Mouse (Mus musculus) retina, embryonic 14.5 days (tissue): Measurements from ENCODE around the gene Rps6ka2.
"Not testable (repeated sequence)": the region's sequence is repeated elsewhere in the genome, so short reads cannot be mapped to it uniquely, and the experiment has no call there.

ENCODE experiments used
- DNase-seq: peaks from one replicate; pipeline ENCODE4 v3.0.0-alpha.2; 2015; ENCODE audit warnings: low spot score

Gene Rps6ka2

DNA sequence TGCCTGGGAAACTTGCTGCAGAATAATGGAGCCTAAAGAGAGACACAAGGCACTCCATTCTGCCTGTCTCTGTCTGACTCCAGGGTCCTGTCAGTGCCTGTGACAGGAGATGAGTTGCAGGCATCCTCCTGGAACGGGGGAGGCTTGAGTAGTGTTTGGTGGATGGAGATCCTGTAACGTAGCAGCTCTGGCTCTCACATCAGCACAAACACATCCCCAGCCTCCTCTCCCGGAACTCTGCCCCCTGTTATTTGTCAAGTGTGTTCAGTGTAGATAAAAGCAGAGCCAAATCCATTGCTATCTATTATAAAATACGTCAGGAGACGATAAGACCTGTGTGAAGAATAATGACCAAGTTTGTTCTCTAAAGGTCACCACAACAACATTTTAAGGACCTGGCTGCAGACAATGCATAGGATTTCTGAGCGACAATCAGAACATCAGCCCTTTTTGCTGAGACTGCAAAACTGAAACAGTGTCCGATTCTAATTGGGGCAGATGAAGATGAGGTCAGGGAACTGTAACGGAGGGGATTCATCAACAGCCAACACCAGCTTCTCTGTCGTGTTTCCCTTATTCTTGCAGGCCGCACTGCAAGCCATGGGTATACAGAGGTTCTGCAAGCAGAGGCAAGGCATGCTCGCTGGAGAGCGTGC, 99.4 kb downstream of the Rps6ka2 start:
- no peak for DNase-seq

DNA sequence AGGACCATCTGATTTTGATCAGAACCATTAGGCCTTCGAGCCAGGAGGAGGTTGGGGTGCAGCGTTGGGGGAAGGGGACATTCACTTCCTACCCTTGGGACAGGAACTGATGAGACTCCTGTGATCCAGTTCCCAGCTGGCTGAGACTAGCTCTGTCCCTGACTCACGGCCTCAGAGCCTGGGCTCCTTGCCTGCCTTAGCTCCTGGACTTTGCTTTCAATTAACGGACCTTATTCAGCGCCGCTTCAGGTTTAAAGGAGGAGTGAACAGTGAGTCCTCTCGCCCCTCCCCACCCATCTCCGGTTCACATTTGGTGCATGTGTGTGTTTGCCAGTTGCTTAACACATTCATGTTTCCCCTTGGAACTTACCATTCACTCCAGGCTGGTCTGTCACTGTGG, 100.6 kb downstream of the Rps6ka2 start:
- DNase-seq: no peak

GRCm38 (mm10) chr17:7271522-7272134, 101.7 kb downstream of the Rps6ka2 start:
- no peak for DNase-seq

GRCm38 (mm10) chr17:7273054-7273453, 103.1 kb downstream of the Rps6ka2 start:
- no peak for DNase-seq

DNA sequence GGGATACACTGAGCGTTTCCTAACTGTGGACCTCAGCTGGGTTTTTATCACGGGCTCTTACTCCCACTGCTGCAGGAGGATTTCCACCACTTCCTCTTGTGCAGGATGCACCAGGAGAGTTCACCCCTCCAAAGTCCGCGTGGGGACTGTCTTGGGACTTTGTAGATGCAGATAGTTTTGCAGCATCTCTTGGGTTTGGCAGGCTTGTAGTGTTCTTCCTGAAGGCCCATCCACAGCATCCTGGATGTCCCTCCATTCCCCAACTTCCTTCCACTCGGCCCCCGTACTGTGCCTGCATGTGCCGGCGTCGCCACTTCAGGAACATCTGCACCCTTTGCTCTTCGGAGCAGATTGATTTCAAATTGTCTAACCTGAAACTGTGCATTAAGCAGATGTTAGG, 103.9 kb downstream of the Rps6ka2 start:
- DNase-seq: no peak

- DNase-seq: no peak
Observed at GRCm38 (mm10) chr17:7278702-7279242, 108.9 kb downstream of the Rps6ka2 start.

GRCm38 (mm10) chr17:7279251-7279650, 109.3 kb downstream of the Rps6ka2 start:
- DNase-seq: no peak

GRCm38 (mm10) chr17:7284297-7284910, 114.5 kb downstream of the Rps6ka2 start:
- no peak for DNase-seq

- no peak for DNase-seq
Observed at GRCm38 (mm10) chr17:7285292-7285691, 115.4 kb downstream of the Rps6ka2 start.

DNA sequence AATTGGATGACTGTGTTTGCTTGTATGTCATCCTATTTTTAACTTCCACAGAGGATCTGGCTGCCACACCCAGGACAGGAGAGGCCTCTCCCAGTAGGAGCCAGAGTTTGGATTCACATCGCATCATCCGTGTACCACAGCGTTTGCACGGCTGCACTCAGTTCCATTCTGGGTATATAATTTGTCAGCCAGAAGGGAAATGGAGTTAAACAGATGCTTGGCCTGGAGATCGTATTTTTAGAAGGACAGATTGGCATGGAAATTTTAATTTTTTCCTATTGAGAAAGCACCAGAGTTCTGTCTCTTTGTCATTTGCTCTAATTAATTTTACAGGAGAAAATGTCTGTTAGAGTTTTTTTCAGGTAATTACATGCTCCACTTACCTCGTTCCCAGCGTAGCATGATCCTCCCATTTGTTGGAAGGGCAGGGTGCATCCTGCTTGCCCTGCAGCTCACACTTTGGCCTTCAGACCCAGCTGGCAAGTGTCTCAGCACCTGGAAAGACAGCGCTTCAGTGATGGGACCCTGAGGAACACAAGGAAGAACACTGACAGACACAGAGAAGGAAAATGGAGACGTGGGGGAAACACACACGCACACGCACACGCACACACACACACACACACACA, 116.6 kb downstream of the Rps6ka2 start:
- DNase-seq: peak; percentile 57

- peak; percentile 39 for DNase-seq
Observed at GRCm38 (mm10) chr17:7292012-7292684, 122.2 kb downstream of the Rps6ka2 start.

GRCm38 (mm10) chr17:7306278-7307196, 136.6 kb downstream of the Rps6ka2 start:
- DNase-seq: not testable (repeated sequence)

DNA sequence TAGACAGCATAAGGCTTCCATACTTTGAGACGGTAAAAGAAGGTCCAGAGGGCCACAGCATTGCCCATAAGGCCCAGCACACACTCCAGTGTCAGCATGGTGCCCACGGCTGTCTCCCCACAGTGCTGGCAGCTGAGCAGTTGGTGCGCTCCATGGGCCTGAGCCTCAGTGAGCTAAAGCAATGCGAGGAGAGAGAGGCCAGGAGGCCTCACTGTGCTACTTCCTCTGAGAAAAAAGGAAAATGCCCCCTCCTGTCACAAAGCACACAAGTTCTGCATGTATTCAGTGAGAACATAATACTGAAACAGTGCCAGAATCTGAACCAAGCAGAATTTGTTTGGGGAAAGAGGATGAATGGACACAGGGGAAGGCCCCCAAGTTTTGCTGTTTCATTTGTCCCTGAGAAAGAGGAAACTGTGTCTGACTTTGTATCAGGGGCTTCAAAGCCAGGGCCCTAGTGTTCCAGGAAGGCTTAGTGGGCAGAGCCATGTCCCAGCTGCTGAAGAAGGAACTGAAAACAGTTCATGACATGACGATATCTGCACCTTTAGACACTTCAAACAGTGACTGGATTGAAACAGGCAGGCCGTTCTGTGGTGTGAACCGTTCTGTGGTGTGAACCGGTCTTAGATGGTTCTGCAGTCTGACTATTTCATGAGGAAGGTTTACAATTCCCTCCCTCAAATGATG, 145.9 kb downstream of the Rps6ka2 start:
- not testable (repeated sequence) for DNase-seq

DNA sequence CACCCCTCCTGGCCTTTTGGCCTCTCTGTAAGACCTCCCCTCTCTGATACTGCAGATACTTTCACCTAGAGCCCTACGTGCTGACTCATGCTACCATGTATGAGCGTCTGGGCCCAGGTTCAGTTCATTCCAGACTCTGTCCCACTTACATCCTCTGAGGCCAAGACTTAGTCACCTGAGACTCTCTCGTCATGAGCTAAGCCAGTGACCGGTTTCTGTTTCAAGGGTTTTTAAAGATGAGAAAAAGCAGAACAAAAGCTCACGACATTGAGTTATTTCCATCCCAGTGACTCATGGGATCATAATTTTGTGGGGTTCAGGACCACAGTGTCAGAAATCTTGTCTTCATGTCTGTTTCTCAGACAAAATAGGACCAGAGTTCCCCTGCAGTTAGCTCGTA, 149.9 kb downstream of the Rps6ka2 start:
- not testable (repeated sequence) for DNase-seq

DNA sequence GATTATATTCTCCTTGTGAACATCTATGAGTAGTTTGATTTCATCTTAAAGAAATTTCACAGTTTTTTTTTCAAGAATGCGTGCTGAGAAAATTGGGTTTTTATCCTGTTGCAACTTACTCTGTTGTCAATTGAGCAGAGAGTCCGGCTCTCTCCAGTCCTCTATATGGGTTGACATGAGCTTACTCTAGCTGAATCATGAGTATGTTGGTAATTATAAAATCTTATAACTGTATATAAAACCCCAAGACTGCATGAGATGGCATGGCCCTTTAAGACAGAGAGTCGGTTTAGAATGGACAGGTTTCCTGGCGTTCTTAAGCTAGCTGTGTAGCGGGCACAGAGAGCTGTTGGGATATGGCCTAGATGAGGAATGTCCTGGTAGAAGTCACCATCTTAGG, 154.4 kb downstream of the Rps6ka2 start, which contains the start of gene Tcp10a:
Tcp10a (plus strand) TSS at position 301 of the 400 bp plus-strand sequence.
- DNase-seq: not testable (repeated sequence)

DNA sequence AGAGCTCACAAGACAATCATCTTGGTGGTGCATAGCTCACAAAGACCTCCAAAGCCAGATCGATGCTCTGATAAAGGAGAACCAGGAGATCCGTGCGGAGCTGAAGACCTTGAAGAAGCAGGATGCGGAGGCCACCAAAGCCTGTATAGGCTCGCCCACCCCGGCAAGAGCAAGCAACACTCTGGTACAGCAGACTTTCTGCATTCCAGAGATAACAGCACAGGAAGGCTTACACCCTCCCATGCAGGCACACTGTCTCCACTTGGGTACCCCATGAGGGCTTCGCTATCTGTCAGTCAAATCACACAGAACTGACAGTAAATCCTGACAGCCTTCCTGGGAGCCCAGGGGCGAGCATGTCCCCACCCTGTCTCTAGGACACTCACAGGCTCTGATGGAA, 156.5 kb downstream of the Rps6ka2 start:
- not testable (repeated sequence) for DNase-seq

DNA sequence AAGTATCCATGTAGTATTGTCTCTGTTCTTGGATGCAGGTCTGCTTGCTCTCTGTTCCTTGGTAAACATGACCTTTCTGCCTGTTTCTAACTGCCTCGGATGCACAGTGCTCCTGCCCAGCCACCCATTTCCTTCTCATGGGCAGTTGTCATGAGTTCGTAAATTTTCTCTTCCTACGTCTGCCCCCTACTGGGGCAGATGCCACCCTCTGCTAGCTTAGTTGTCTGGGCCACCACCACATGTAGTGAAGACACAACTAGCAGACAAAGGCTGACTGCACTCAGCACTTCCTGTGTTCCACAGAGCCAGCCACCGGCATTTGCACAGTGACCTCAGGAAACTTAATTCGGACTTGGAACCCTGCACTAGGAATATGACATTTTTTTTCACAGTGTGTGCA, 162.8 kb downstream of the Rps6ka2 start:
- DNase-seq: not testable (repeated sequence)

DNA sequence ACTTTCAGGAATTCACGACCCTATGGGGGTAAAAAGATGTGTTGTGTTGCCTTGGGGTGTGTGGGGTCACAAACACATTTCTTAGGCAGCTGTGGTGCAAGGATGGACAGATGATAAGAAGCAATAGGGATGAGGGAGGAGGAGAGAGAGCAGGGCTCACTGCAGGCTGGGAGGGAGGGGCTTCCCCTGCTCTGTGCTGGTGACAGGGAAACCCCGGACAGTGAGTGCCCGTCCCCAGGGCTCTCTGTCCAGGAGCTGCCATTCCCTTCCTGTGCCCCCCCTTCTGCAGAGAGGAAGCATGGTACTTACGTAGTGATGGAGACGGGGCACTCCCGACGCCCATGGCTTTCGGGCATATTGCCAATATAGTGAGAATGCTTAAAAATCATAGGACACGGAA, 167.5 kb downstream of the Rps6ka2 start:
- DNase-seq: not testable (repeated sequence)

DNA sequence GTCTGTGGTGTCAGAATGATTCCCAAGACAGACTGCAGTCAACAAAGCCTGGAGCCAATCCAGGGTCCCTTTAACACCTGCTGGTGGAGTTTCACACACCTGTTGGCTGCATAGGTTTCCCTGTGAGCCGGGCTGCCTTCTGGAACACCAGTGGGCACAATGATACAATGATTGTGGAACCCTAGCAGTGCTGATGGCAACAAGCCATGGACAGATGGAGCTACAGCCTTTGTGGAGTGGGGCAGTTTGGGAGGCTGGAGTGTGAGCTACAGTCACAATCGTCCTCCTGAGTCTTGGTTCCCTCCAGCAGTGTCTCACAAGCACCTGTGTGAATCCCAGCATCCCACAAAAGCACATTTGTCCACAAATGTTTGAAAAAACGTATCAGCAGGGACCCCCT, 178.8 kb downstream of the Rps6ka2 start:
- DNase-seq: not testable (repeated sequence)

DNA sequence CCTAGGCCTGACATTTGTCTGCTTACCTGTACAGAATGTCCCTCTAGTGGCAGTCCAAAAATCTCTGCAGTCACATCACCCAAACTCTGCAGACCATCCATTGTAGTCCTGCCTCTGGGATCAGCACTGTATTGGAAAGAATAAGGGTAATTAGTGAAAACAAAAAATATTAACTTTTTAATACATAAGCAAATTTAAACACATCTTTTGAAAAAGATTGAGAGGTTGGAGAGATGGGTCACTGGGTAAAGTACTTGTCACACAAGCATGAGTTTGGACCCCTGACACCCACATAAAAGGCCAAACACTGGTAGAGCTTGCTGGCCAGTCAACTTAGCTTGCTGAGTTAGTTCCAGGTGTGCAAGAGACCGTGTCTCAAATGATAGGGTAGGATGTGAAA, 182.7 kb downstream of the Rps6ka2 start, which contains the start of gene Ttll2:
Ttll2 (minus strand) TSS at position 101 of the 400 bp plus-strand sequence.
- not testable (repeated sequence) for DNase-seq
